Mouse (Mus musculus): Measurements from ENCODE around the gene Mtap.
A peak's percentile ranks its signal among the peaks of the same experiment; 100 is the strongest.

Gene Mtap

DNA sequence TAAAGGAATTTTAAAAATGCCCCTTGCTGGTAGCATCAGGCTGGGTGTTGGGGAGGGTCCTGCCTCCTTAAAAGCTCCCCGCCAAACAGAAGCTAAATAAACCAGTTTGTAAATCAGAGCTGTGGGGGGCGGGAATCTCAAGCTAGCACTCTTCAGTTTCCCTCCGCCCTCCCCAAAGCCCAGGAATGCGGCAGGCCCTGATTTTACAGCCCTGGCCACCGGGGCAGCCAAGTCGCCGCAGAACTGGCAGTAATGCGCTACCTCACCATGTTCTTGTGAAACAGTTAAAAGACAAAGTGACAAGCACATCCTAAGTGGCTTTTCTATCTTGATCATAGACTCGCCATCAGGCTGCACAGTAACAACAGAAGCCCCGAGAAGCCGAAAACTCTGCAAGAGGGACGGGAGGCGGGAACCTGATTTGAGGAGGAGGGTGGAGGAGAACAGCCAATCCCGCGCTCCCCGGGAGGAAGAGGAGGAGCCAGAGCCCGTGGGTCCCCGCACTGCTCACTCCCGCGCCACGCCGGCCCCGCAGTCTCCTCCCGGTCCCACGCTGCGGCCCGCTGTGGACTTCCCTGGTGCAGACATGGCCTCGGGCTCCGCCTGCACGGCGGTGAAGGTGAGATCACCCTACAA is at the start of gene Mtap:
Gene Mtap (plus strand): TSS at position 217 of the 636 bp plus-strand sequence.
- peak; percentile 89 for DNase-seq

DNA sequence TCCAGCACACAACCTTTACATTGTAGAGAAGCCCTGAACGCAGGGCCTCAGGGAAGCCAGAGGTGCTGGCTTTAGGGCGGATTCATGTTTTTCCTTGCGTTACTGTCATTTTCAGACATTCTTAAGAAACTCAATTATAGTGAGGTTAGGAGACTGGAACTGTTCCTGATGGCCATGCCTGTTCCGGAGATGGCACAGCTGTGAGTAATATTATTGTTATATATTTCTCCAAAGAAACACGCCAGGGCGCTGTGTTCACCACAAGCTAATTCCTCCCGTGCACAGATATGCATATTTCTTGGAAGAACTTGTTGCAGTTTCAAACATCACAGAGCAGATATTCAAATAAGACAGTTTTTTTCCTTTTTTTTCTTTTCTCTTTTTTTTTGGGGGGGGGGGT is 47.8 kb upstream of the Mtap start:
- DNase-seq = no peak

DNA sequence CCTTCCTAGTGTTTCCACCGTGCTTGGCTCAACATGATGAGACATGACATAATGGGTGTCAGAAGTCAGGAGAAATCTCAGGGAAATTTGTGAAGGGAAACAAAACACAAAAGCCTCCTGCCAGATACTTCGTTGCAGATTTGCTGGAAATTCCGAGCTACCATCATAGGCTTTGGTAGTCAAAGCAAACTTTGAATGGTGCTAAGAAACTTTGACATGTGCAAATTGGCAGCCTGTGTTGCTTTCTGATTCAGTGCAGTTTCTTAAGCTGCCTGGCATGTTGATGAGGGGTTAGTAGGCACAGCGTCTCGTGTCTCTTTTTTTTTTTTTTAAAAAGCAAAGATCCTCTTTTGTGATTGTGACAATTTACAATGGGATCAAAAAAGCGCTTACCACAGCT is 46.7 kb upstream of the Mtap start:
- DNase-seq = no peak

DNA sequence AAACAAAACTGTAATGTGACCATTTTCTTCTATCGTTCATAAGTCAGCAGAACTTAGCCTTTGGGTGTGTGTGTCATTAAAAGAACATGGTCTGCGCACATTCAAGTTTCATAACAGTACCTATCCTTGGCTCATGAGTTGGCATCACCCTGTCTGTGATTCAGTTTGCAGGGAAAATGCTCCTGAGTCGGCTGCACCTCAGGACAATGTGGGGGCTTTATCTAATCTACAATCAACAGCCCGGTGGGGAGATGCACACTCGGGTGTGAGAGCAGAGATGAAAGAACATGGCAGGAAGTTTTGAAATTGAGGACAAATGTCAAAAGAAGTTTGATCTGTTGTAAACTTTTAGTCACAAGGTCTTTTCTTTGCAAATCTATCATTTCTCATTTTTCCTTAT is 44.8 kb upstream of the Mtap start:
- DNase-seq = no peak

DNA sequence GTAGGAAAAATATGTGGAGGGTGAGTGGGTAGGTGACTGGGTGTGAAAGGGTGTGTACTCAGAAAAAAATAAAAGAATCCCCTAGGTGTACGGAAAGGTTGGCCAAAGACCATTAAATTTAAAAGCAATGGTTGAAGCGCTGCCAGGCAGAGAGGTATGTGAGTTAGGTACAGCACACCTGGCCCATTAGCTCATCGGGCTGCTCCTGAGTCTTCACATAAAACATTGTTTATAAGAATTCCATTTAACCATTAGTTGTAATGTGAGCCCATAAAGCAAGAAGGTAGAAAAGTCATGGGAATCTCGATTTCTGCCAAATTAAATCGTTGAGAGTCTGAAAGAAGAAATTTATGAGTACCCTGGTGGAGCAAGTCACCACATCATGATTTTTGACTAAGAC is 42.1 kb upstream of the Mtap start:
- DNase-seq = no peak

DNA sequence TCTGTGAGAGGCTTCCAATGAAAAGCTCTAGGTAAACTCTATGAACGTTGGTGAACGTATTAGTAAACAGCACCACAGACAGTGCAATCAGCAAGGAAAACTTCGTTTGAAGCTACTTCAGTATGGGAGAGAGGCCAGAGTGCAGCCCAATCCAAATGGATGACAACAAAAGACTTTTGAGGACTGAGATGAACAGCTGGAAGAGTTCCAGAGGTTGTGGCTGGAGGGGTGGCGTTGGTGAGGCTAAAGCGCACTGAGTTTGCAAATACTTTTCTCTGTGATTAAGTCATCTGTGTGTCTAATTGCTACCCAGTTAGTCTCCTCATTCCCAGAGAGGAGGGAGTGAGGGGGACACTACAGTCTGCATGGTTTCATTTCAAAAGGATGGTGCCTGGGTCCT is 38.7 kb upstream of the Mtap start:
- DNase-seq = no peak

DNA sequence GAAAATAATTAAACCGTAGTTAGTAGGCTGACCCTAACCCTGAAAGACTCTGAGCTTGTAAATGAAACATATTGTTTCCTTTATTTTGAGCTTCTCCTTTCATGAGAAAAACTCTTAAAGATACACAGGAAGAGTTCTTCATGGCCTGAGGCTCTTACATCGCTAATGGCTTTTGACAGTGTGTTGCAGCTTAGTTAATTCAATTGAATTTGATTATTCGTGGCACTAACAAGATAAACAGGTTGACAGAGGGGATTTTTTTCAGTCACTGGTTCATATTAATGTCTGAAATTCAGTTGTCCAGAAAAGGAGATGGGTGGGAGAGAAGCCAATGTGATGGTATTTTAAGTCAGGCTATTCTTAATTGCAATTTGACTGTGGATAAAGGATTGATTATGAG is 35.6 kb upstream of the Mtap start:
- DNase-seq = no peak

DNA sequence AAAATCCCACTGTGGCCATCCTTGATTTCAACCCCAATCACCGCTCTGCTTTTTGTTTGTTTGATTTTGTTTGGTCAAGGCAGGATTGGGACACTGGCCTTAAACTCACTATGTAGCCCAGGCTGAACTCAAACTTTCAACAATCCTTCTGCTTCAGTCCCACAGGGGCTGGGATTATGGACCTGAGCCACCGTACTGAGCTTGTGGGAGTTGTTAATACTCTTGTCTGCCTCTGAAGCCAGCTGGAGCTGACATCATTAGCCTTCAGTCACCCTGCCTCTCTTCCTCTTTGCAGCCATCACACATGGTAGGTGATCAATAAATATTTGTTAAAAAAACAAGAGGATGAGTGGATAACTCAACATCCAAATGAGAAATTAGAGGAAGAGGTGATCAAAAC is 34.6 kb upstream of the Mtap start:
- no peak for DNase-seq

DNA sequence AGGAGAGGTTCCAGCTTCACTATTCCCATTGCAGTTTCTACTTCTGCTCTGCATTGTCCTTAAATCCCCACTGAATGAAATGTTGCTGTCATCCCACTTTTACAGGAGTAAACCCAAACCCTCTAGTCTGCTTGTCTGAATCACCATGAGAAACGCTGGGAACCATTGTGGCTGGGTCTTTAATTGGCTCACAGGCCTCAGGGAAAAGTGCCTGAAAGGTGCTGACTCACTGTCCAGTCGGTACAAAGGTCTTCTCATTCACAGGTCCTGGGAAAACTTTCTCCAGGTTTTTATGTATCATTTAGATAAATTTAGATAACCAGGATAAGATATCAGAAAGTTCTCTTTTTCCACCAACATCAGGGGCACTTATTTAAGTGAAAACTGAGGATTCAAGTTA is 31.4 kb upstream of the Mtap start:
- DNase-seq = no peak

DNA sequence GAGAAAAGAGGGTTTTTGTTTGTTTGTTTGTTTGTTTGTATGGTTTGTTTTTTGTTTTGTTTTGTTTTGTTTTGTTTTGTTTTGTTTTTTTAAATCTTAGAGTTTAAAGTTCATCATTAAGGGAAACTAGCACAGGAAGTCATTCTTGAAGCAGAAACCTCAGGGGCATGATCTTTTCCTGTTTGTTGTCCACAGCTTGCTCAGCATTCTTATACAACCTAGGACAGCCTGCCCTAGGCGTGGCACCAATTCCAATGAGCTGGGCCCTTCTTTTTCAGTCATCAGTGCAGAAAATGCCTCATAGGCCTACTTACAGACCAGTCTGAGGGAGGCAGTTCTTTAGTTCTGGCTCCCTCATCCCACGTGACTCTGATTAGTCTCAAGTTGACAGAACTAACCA is 30.4 kb upstream of the Mtap start:
- no peak for DNase-seq

DNA sequence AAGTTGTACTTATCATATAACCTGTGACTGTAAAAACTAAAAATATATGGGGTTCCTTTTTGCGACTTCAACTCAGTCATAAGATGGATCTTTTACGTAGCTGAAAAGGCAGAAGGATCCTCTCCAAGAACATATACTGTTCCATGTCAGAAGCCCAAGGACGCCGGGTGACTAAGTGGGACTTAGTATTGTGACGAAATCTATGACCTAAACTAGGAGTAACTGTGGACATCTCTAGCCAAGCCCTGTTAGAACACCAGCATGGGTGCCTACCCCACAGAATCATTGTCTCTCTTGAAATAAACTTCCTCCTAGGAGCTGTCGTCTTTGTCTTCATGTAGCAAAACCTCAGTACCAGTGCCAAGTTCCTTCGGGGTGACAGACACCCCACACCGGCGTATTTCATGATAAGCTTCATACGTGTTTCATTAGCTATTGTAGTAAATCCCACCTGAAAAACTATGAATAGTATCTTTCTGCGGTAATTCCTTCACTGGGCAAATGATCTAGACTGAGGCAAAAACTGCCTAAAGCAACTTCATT is 24.7 kb upstream of the Mtap start:
- DNase-seq = no peak

DNA sequence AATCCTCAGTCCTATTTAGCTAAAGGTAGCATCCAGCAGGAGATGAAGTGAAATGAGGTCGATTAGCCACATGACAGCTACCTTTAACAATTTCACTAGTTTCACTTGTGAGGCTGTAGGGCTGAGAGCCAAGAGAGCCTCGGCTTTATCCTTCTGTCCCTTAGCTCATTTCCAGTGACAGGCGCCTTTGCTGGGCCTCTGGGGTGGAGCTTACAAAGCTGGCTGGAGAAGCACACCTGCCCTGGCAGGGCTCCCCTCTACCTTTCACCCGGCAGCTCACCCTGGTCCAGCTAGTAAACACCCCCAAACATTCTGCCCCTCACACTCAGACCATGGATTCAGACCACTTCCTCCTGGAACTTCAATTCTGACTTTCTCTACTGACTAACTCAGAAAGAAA is 24.1 kb upstream of the Mtap start:
- DNase-seq = no peak

DNA sequence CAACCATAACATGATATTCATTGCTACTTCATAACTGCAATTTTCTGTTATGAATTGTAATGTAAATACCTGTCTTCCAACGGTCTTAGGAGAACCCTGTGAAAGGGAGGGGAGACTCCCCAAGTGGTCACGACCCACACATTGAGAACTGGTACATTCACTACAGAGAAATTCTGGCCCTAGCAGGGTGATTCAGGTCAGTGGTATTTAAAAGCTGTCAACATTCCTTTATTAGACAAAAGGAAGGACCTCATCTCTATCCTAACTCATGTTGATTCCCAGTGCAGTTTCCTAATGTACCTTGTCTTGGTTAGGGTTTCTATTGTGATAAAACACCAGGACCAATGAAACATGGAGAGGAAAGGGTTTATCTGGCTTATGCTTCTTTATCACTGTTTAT is 20.9 kb upstream of the Mtap start:
- no peak for DNase-seq

DNA sequence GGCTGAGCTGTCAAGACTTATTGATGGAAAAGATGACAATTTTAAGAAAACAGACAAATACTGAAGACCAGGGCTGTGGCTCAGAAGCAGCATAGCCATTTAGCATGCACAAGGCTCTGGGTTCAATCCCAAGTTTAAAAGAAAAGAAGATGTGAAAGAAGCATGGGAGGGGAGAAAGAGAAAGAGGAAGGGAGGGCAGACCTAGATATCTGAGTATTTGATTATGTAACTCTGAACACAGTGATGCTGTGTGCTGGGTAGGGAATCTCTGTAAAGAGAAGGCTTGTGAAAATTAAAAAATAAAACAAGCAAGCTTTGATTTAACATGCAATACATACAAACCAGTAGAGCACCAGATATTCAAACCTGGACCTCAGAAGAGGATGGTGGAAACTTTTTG is 17.0 kb upstream of the Mtap start:
- DNase-seq = no peak

DNA sequence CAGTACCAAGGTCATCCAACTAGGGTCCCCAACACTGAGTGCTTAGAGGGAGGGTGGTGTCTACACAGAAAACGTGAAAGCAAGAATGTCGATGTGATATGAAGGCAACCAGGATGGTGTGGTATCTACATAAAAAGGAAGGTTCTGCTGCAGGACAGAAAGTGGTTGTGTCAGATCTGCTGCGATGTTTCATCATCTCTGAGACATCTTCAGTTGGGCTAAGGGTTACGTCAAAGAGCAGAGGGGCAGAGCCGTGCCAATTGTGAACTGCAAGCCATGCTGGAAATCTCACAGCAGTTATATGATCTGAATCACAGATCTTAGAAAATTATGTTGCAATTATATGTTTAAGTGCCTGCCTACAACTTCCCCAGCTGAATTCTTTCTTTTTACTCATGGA is 16.6 kb upstream of the Mtap start:
- DNase-seq = no peak

DNA sequence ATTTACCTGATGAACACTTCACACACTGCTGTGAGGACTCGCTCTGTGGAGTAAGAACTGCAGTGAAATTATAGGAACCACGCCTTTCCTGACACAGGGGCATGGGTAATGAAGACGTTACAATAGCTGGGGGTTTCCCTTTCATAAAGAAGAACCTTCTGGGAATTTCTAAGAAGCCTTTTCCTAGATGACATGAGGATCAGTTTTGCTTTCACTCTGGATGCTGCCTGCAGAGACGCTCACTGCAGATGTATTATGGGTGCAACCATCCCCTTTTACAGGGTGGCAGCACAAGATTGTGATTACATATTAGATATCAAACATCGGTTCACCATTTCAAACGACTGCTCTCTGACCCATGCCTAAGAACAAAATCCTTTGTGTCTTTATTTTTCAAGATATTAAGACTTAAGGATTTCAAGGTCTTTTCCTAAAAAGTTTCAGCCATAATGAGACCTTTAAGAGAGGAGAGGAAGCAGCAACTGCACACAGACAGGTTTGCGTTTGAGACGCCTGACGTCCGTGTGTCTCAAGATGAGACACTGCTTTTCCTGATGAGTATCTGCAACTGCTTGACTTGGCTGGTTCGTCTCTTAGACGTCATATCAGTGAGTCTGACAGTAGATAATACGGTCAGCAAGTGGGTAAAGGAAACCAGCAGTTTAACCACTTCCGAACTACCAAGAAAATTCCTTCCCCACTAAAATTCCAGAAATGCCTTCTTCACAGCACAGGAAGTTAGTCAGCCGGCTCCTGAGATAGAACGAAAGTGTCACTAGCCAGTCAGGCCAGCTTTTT is 13.3 kb upstream of the Mtap start:
- DNase-seq = no peak

DNA sequence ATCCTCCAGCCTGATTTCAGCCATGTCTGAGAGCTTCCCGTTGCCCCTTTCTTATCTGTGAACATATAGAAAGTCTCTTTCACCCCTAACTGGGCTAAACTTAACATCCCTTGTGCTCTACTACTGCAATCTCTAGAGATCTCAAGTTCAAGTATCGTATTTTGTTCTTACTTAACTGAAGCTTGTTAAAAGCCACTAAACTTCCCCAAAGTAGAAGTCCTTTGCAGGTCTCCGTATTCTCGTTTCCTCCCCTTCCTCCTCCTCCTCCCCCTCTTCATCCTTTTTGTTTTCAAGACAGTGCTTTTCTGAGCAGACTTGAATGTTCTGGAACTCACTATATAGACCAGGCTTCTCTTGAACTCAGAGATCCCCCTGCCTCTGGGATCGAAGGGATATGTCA is 9.2 kb upstream of the Mtap start:
- DNase-seq = no peak

DNA sequence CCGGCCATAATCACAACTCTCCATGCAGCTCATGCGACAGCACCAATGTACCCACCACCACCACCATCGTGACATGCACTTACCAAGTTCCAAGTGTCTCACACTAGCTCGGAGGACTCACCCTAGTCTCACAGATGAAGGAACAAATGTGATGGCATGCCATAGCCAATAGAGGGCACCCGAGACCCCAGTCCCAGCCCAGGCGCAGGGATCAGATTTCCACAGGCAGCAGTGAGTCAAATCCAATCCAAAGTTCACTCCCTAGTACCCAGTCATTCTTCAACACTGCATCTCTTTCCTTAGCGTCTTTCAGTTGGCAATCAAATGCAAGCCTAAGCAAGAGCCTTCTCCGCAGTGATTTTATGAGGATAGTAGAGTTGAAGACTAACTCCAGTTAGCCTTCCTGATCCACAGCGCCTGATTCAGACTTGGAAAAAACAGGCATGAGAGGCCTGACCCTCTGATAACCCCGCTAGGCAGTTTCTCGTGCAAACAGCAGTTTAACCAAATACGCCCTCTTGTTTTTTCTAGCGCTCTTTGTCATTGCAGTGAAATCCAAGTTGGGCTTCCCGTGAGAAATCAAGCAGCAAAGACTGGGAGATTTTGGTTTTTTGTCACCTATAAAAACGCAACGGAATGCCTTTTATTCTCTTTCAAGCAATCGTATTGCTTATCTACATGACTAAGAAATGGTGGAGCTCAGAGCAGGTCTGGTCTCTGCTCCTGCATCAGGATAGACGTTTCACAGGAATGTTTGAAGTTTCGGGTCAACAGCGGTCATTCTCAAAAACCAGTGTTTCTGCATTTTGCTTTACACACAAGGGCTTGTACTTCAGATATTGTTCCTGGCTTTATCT is 8.6 kb upstream of the Mtap start:
- peak; percentile 61 for DNase-seq

DNA sequence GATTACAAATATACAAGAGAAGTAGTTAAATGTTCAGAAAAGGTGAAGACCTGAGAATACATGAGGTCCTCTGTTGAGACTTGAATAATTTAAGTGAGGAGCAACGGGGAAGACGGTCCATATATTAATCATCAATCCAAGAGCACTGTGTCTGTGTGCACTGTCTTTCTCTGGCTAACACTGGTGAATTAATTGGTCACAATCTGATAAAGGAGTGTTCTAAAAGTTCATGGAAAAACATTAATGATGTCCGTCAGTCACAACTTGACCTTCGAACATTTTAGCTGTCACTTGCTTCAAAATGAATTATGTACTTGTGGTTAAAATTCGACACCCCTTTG is 8.0 kb upstream of the Mtap start:
- DNase-seq = no peak

DNA sequence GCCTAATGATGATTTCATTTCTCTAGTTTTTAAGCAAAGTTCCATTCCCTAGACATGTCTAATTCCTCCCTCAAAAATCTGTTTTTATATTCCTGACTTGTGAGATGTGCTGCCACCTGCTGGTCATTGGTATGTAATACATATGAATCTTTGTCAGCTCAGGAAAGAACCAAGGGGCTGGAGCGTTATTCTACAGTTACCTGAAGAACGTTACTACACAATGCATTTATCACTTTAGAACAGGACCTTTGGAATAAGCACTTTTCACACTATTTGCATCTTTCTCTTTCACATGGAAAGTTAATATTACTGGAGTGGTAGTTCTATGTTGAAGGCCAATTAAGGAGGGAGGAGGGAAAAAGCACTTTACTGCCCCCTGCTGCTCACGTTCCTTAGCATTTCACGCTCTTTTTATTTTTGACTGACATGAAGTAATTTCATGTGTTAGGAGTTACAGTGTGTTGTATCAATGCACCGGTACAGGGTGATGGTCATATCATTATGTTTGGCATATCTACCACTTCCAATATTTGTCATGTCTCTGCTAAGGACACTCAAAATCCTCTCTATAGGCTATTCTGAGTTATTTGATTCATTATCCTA is 7.5 kb upstream of the Mtap start:
- peak; percentile 80 for DNase-seq

DNA sequence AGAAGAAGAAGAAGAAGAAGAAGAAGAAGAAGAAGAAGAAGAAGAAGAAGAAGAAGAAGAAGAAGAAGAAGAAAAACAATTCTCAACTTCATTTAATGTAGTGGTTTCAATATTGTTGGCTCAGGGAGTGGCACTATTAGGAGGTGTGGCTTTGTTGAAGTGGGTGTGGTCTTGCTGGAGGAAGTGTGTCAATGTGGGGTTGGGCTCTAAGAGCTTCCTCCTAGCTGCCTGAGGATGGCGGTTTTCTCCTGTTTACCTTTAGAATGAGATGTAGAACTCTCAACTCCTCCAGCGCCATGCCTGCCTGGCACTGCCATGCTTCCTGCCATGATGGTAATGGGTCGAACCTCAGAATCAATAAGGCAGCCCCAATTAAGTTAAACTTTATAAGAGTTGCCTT is 5.1 kb upstream of the Mtap start:
- DNase-seq = no peak

DNA sequence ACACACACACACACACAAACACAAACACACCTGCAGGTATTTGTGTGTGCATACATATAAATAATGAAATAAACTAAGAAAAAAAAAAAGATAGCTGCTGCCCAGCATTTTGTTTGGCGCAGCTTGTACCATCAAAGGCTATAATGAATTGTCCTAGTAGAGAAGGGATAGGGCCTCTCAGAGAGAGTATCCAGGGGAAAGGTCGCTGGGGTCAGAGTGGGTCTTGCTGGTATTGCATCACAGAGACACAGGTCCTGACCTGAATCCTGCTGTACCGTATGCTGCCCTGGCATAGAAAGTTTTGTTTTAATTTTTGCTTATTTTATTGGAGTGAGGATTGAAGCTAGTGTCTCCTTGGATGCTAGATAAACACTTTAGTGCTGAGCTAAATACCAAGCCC is 566 bp upstream of the Mtap start:
- no peak for DNase-seq
